Mouse (Mus musculus) CH12.LX (cell line): Measurements from ENCODE around the gene Ttll10.

Experiments
- CTCF ChIP-seq, 2 experiments: IDR thresholded peaks in 1 of 2; conservative IDR thresholded peaks in 1 of 2; 2 replicates each; pipeline ENCODE4 v1.5.1; 2011 to 2012; ENCODE audit warnings: low read depth in 2 of 2, low read length in 2 of 2, improper control_type of control experiment in 1 of 2, inconsistent platforms in 1 of 2, mild to moderate bottlenecking in 1 of 2, moderate library complexity in 1 of 2
- EP300 ChIP-seq: IDR thresholded peaks from 2 replicates; pipeline ENCODE4 v1.6.1; 2011; ENCODE audit warnings: low read length, improper control_type of control experiment
- MAX ChIP-seq: IDR thresholded peaks from 2 replicates; pipeline ENCODE4 v1.6.1; 2011; ENCODE audit warnings: low read length, improper control_type of control experiment

GRCm38 (mm10) chr4:156021381-156021780 is 37.8 kb downstream of the Ttll10 start:
- TF ChIP-seq MAX (no peak), CTCF (conservative IDR thresholded peaks at IDR 0.05 in 1 of 2, IDR thresholded peaks at IDR 0.05 in 1 of 2; ENCODE audit: low read depth in 2 of 2, low read length in 2 of 2) (peak in 1 of 2 experiments; percentile 39; a peak in 1 of 4 replicates), EP300 (no peak)
